Mouse (Mus musculus): ENCODE results near the gene B4galnt3.

Gene B4galnt3

DNA sequence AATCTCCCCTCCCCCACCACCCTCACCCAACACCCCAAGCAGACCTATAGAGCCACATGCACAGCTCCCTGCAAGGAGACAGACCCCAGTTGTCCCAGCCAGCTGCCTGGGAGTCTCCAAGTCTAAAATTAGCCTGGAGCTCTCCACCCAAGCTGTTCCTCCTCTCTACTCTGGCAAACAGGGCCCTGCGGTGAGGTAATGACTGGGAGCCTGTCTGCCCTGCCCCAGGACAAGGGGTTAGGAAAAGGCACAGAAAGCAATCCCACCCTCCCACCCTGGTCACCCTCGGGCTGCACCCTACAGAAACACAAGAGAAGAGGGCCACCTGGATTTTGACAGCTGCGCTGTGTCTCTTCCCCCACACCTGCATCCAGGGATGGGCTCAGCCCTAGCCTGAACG, 19.5 kb downstream of the B4galnt3 start:
- no peak for DNase-seq (ENCODE audit: low spot score in 2 of 2)

DNA sequence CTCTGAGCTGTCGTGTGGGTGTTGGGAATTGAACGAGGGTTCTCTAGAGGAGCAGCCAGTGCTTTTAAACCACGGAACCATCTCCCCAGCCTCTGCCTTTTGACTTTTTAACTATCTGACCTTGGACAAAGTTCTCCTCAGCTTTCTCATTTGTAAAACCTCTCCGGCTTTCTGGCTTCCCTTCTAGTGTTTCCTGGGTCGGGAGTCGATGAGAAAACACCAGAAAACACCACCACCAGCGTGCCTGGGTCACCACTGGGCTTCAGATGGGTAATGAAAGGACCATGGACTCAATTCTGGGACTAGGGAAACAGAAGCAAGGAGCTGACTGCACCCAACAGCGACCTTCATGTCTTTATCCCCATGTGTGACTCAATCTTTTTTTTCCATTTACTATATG, 20.2 kb downstream of the B4galnt3 start:
- DNase-seq (ENCODE audit: low spot score in 2 of 2) = no peak

DNA sequence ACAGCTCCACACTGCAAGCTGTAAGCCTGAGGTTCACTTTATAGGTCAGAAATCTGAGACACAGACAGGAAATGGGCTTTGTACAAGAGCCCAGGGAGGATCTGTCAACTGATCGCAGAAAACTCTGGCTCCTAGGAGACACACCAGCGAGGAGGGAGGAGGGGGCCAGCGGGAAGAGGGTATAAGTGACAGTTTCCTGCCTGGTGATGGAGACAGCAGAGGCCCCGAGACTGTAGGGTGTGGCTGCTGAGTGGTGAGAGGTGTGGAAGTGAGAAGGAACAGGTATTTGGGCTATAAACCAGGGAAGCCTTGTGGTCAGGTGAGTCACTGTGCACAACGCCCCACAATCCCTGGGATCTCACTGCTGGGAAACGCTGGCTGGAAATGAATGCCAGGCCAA, 30.2 kb downstream of the B4galnt3 start:
- no peak for DNase-seq (ENCODE audit: low spot score in 2 of 2)

DNA sequence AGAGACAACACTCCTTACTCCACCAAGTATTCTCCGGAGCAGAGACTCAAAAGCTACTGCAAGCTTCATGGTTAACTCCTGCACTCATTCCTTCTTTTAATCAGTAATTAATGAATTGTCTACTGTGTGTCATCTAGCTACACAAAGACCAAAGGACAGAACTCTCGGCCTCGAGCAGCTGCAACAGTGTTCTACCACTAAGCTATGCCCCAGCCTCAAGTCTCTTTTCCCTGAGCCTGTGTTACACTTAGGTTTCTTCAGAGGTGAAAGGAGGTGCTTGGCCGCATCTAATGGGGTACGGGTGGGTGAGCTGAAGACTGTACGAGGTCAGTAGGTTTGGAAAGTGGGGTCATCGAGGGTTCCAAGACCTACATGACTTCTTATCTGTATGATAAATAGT, 30.8 kb downstream of the B4galnt3 start:
- no peak for DNase-seq (ENCODE audit: low spot score in 2 of 2)

DNA sequence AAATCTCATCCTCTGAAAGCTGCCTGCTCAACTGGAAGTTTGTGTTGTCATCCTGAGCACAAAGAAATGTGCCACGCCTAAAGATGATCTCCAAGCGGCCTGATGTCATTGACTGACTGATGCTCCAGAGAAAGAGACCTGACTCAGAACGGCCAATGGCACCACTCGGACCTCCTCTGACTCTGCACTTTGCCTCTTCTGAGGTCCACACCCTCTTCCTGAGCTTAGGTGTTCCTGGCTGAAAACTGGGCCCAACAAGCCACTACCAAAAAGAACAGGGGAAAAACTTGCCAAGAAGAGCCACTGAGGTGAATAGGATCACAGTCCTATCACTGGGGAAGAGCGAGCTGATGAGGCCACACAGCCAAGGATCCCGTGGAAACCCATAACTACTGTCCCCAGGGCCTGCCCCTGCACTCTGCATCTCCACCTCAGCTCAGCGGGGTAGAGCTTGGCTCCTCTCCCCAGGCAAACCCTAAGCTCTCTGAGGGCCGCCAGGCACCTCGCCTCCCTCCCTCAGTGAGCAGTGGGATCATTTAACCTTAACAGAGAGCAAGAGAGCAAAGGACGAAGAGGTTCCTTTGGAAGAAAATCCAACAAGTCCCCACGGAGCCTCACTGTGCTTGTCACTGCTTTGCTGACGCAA, 31.4 kb downstream of the B4galnt3 start:
- DNase-seq (ENCODE audit: low spot score in 2 of 2) = no peak

DNA sequence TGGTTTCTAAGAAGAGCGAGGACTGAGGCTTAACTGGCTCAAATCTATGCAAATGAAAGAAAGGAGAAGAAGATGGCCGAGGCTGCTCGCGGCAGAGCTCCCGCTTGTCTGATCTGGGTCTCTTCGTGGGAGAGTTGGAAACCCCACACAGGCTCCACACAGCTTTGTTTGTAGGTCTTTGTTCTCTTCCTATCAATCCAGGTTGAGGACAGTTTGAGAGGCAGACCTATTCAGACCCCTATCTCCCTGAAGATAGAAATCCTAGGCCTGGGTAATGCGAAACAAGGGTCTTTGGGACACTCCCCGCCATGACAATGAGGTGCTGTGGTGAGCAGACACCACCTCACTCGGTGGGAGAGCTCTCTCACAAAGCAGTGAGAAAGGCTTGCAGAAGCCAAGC, 34.9 kb downstream of the B4galnt3 start:
- no peak for DNase-seq (ENCODE audit: low spot score in 2 of 2)

DNA sequence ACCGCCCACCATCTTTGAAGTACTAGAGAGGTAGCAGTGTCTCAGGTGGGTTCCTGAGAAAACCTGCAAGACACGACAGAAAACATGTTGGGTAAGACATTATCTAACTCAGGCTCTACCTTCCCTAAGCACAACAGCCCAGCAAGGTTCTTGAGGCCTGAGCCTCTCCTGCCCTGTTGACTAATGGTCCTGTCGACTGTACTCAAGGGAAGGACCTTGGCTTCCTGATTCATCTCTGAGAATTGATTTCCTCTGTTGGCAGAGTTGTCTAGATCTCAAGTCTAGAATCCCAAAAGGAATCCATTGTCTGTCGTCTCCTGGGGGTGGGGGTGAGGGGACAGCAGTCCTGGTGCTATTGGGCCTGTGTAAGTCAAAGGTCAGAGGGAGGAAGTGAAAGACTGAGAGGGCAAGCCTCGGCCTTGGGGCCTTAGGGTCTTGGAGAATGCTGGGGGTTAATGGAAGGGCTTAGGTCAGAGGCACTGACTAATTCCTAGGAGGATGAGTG, 37.9 kb downstream of the B4galnt3 start:
- peak in 1 of 2 experiments; percentile 4 for DNase-seq (ENCODE audit: low spot score in 2 of 2)

DNA sequence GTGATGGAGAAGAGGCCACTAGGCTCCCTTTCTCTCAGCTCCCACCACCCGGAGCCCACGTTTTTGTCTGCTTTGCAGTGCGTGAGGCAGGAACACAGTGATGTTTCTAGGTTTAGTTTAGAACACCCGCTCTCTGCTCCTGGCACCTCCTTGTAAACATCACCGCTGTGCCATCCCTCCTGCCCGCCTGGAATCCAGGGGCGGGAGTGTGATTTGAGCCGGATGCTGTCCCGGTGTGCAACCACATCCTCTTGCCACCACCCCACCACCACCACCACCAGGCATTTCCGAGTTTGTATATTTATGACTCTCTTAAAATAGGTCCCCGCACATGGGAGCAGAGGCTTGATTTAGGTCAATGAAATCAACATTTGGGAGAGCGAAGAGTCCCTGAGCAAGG, 38.7 kb downstream of the B4galnt3 start:
- DNase-seq (ENCODE audit: low spot score in 2 of 2) = no peak

DNA sequence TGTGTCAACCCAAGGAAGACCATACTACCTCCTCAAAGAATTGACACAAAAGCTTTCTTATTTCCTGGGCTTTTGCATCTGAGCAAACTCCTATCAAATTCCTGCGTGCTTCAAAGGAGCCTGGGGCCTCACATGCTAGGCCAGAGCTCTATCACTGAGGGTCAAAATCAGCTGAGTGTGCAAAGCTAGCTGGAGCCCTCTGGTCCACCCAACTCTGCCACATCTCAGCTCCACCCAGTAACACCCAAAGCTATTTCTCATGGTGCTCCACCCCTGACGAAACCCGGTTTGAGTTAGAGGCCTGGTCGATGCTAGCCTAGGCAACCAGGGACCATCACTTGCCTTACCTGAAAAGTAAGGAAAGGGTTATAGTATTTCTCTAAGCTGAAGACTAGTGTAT, 39.2 kb downstream of the B4galnt3 start:
- DNase-seq (ENCODE audit: low spot score in 2 of 2) = no peak

DNA sequence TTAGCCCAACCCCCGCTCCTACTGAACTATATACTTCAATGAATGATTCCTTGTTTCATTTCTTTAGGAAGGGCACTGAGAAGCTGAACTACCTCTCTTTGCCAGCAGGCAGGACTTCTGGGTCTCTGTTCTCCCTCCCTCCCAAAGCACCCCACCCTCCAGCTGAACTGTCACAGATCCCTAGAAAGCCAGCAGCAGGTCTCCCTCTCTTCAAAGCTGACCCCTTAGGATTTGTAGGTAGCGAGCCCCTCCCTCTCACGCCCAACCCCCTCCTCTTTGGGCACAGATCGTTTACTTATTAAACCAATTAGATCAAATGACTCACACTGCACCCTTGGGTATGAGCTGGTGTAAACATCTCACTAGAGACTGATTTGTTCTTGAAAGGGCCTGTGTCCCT, 39.7 kb downstream of the B4galnt3 start:
- no peak for DNase-seq (ENCODE audit: low spot score in 2 of 2)

DNA sequence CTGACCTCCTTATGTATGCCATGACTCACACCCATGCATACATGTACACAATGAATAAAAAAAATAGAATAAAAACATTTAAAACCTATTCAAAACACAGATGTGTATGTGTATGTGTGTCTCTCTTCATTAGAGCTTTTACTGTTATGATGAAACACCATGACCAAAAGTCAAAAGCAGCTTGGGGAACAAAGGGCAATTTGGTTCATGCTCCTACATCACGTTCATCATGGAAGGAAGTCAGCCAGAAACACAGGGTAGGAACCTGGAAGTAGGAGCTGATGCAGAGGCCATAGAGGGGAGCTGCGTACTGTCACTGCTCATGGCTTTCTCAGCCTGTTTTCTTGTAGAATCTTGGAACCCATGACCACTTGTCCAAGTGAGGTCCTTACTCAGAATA, 41.6 kb downstream of the B4galnt3 start:
- DNase-seq (ENCODE audit: low spot score in 2 of 2) = no peak

DNA sequence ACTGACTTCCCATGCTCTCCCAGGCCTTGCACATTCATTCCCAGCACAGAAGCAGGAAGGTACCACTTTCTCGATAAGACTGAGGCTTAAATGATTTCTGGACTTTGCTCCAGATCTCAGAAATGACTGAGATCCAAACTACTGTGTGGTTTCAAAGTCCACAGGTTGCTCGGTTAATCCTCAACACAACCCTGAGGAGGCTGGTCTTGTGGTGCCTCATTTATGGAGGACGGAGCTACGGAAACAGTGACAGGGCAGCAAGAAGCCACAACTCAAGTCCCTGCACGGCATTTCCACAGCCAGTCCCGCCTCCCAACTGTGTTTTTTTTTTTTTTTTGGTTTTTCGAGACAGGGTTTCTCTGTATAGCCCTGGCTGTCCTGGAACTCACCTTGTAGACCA, 43.3 kb downstream of the B4galnt3 start:
- DNase-seq (ENCODE audit: low spot score in 2 of 2) = no peak

DNA sequence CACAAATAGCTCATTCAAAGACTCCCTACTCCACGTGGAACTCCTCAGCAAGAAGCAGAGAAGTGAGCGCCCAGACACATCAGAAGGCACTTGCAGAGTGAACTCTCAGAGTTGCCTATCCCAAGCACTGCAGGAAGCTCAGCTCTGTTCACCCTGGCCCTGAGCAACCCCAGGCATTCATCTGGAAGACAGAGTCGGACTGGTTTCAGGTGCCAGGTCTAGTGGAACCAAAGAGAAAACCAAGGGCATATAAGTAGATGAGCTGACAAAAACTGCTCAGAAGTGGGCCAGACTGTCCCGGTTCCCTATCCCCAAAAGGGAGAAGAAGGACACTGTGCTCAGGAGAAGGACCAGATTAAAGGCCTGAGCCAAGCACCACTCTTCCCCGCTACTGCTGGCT, 44.5 kb downstream of the B4galnt3 start:
- DNase-seq (ENCODE audit: low spot score in 2 of 2) = no peak

DNA sequence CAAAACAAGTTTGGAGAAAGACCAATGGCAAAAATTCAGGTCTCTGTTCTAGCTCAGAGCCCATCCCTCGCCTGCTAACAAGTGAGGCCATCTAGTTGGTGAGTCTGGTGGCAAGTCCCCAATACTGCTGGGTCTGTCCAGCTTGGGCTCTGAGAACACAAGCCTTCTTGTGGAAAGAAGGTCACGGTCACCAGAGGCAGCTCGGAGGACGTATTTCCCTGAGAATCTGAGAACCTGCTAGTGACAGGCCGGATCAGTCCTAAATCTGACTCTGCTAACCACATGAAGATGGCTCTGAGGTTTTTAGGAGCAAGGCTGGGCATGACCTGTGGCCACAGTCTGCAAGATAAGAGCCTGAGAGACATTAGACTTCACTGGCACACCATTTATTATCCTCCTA, 47.7 kb downstream of the B4galnt3 start:
- no peak for DNase-seq (ENCODE audit: low spot score in 2 of 2)

DNA sequence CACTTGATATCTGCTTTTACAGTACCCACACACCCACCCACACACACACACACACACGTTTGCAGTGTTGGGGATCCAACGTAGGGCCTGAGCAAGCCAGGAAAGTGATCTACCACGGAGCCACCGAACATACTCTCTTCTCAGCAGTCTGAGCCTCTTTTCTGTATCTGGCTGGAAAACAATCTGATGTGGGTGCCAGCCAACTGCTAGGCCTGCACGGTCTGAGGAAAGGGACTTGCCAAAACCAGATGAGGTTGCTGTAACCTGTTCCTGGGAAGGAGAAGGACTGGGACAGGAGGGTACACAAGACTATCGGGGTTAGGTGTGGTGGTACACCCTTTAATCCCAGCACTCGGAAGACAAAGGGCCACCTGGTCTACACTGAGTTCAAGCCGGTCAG, 51.1 kb downstream of the B4galnt3 start:
- no peak for DNase-seq (ENCODE audit: low spot score in 2 of 2)

DNA sequence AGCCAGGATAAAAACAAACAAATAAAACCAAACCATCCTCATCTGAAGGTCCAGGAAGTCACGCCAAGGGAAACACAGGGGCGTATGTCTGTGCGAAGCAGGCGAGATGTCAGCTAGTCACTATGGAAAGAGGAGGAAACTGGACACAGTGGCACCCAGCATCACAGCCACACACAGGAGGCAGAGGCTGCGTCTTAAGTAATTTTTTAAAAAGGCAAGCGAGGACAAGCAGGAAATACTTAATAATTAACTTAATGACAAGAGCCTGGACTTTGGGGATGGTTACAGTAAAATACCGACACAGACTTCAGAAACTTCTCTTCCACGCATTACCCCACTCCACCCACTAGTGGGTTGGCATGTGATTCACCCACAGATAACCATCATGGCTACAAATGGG, 51.8 kb downstream of the B4galnt3 start:
- DNase-seq (ENCODE audit: low spot score in 2 of 2) = no peak

DNA sequence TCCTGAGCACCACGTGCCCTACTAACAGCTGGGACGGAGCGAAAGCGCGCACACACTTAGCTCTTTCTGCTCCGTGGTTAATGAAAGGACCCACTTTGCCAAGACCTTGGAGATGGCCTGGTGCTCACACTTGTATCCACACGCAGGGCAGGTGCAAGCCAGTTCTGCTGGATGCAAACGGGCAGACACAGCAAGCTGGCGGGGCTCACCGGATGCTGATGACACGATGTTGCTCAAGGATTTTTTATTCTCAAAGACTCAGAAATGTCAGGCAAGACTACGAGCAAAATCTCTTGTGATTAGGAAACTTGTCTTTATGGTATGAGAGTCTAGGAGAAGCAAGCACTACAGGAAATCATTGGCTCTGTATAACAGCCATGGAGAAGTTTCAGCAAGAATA, 52.9 kb downstream of the B4galnt3 start:
- no peak for DNase-seq (ENCODE audit: low spot score in 2 of 2)

DNA sequence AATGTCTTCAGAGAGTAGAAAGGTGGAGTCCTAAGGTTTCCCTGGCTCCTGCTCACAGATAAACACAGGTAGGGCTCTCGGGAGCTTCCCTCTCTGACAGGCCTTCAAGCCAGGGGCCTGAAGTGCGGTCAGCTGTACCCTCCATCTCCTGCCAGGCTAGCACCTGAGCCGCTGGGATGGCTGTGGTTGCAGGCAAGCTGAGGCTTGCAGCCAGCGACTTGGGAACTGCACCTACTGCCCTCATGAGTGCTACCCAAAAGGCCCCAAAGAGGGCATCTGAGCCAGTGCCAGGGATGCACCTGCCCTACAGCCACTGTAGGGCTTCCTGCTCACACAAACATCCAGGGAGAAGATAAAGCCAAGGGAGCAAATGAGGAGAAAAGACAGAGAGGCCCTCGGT, 53.9 kb downstream of the B4galnt3 start:
- DNase-seq (ENCODE audit: low spot score in 2 of 2) = no peak

DNA sequence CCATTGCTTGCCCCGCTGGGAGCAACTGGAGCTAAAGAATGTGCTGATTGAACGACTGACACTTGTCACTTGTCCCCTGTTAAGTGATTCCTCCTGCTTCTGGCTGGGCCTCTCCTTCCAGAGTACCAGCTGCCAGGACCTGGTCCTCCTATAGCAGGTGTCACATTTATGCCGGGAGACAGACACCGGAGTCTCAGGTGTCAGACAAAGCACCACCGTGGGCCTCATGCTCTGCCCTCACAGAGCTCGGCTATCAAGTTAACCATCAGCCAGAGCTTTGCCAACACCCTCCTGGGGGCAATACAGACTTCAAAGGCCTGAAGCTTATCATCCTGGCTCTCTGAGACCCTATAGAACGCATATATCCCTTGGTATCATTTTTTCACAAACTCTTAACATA, 58.5 kb downstream of the B4galnt3 start:
- no peak for DNase-seq (ENCODE audit: low spot score in 2 of 2)

DNA sequence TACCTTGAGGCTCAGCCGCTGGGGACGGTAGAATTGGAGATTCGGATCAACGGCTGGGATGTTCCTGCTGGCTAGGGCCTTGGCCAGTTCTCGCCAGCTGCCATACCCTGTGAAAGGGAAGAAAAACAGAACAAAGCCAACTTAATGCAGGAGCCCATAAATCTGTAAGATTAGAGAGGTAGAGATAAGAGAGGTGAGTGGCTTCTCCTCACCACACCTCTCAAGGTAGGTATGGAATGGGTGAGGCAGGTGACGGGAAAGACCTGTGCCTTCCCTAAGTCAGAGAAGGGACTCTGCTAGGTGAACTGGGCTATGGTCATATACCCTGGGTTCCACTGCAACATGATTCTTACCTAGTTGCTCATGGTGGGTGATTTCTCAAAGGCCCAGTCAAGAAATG, 61.5 kb downstream of the B4galnt3 start:
- DNase-seq (ENCODE audit: low spot score in 2 of 2) = no peak

DNA sequence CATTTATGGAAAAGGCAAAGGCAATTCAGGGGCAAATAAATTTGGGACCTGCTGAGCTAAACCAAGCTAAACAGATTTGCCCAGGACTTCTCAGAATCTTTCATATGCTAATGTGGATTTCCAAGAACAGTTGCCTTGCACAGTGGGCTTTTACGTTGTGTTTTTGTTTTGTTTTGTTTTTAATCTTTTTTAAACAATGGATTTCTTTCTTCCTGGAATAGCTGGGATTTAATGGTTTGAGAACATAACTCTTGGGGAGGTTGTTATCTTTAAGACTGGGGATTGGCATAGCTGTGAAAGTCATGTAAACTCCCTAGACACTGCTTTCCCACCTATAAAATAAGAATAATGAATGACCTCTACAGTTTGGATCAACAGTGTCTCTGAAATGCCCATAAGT, 63.9 kb downstream of the B4galnt3 start:
- DNase-seq (ENCODE audit: low spot score in 2 of 2) = no peak

DNA sequence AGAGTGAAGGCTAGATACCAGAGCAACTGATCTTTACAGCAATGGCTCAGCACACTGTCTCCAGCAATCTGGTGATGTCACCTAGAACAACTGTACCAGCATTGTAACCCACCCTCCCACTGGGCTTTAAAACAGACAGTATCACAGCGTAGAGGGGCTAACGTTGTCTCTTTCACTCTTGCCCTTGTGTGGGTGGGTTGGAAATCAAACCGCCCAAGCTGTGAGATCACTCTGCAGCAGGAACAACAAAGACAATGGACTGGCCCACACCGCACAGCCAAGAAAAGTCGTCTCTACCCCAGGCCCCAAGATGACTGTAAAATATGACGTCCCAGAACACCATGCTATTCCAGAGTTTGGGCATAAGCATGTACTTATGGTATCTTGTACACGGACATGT, 64.6 kb downstream of the B4galnt3 start:
- no peak for DNase-seq (ENCODE audit: low spot score in 2 of 2)

DNA sequence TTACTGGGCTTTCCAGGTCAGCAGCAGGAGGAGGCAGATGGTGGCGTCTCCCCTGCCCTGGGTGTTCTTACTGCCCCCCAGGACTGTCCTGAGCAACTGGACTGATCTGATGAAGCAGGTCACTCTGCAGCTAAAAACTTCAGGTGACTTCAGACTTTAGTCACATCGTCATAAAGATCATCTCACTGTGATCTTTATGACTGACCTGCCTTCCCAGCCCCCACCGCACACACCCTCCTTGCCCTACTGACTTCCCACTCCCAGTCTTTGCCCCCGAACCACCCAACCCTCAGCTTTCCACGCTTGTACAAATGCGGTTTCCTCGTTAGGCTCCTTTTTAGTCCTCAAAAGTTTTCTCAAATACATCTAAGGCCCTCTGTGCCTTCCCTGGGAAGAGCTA, 67.3 kb downstream of the B4galnt3 start:
- DNase-seq (ENCODE audit: low spot score in 2 of 2) = no peak

DNA sequence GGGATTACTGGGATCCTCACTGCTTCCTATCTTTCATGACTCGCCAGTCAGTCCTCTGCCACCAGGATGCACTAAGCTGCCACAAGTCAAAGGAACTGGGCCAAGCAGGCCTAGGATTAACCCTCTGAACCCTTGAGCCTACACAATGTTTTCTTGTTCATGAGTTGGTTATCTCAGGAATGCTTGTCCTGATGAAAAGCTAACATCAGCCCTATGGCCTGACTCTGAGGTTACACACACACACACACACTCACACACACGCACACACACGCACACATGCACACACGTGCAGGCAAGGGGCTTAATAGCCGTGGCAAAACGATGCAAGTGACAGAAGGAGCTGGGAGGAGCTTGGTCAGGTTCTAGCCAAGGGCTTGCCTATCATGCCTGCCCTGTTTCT, 69.0 kb downstream of the B4galnt3 start:
- DNase-seq (ENCODE audit: low spot score in 2 of 2) = no peak
